Mouse (Mus musculus) MEL (cell line): ENCODE measurements around the gene Hat1.
A peak's percentile ranks its signal among the peaks of the same experiment; 100 is the strongest.

Experiments used
- MAX ChIP-seq: IDR thresholded peaks from 2 replicates; pipeline ENCODE4 v1.6.1; 2011; ENCODE audit warnings: low read length, improper control_type of control experiment
- TAL1 ChIP-seq: IDR thresholded peaks from 2 replicates; pipeline ENCODE4 v1.6.1; 2012; ENCODE audit warnings: mild to moderate bottlenecking, inconsistent platforms, low read length, moderate library complexity, mixed read lengths

DNA sequence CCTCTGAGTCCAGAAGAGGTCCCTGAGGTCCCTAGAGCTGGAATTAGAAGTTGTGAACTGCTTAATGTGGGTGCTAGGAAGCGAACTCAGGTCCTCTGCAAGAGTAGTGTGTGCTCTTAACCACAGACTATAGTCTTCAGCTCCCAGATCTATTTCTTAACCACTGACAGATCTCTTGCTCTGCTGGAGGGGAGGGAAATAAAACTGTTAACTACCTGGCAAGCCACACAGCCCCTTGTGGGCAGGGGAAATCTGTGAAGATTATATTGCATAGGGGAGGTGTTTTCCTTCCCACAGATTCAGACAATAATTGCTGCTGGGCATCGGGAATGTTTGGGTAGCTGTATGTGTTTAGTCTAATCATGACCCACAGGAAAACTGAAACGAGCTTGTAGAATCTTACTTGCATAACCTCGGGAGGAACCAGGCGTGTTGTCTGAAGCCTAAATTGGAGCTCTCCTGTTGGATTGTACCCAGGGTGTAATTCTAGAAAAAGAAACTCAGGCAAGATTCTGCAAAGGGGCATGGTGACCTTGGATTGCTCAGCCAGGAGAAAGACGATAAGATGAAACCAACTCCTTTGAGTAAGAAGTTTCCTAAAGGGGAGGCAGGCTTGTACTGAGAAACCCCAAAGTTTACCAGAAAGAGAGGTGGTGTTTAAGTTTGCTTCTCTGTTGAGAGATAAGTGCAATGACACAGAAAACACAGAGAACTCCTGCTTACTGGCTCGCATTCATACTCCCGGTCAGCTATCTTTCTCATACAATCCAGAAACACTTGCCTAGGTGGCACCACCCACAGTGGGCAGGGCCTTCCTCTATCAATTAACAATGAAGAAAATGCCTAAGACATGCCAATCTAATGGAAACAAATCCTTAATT is 14.2 kb upstream of the Hat1 start:
- TF ChIP-seq MAX (peak; percentile 34), TAL1 (no peak)
